Mouse (Mus musculus) stomach, postnatal 0 days (tissue): ENCODE data around the gene Ptprm.

Source experiments
- CTCF ChIP-seq: IDR thresholded peaks from 2 replicates; pipeline ENCODE4 v1.5.1; 2016; ENCODE audit warnings: antibody characterized with exemption, low read depth, mild to moderate bottlenecking, moderate library complexity
- EP300 ChIP-seq: optimal IDR thresholded peaks from 2 replicates; pipeline ENCODE3; 2016; ENCODE audit warnings: antibody characterized with exemption

DNA sequence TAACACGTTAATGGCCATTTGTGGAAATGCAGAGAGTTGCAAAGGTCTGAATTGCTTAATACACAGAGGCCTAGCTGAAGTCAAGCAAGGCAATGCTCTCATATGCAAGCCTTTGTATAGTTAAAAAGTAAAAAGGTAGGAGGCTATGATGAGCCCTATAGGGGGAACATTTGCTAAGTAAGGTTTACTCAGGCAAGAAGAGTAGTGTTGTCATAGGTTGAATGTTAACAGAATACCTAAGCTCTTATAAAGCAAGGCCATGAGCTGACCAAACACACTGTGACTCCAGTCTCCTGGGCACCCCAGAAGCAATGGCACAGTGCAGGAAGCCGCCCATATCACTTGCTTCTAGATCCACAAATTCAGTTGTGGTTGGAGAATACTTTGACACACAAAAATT lies 267.4 kb downstream of the Ptprm start:
- TF ChIP-seq CTCF (no peak), EP300 (no peak)
